Mouse (Mus musculus) forelimb bud, embryonic 11.5 days (tissue): ENCODE measurements around the gene Snx13.

Experiments
- DNase-seq: peaks from one replicate; pipeline ENCODE4 v3.0.0-alpha.2; 2012; ENCODE audit warnings: low read depth, low spot score

Snx13 gene

GRCm38 (mm10) chr12:35046999-35047319 lies at the start of gene Snx13:
TSS of gene Snx13 (plus strand) at chr12:35047186.
- DNase-seq: peak; percentile 88

GRCm38 (mm10) chr12:34997597-34998182 lies 49.3 kb upstream of the Snx13 start:
- DNase-seq: no peak

- DNase-seq: no peak
Measured at GRCm38 (mm10) chr12:34998778-34999467, 48.1 kb upstream of the Snx13 start.

- DNase-seq: no peak
Measured at GRCm38 (mm10) chr12:35000323-35000722, 46.7 kb upstream of the Snx13 start.

- no peak for DNase-seq
Measured at GRCm38 (mm10) chr12:35005748-35006147, 41.2 kb upstream of the Snx13 start.

GRCm38 (mm10) chr12:35007851-35008250 lies 39.1 kb upstream of the Snx13 start:
- no peak for DNase-seq

GRCm38 (mm10) chr12:35008340-35009137 lies 38.4 kb upstream of the Snx13 start:
- DNase-seq: peak; percentile 16

GRCm38 (mm10) chr12:35011462-35011861 lies 35.5 kb upstream of the Snx13 start:
- DNase-seq: no peak

- DNase-seq: no peak
Measured at GRCm38 (mm10) chr12:35013950-35014349, 33.0 kb upstream of the Snx13 start.

GRCm38 (mm10) chr12:35016056-35016455 lies 30.9 kb upstream of the Snx13 start:
- DNase-seq: no peak

GRCm38 (mm10) chr12:35016481-35017250 lies 30.3 kb upstream of the Snx13 start:
- no peak for DNase-seq

- DNase-seq: no peak
Measured at GRCm38 (mm10) chr12:35018679-35019237, 28.2 kb upstream of the Snx13 start.

GRCm38 (mm10) chr12:35021285-35021684 lies 25.7 kb upstream of the Snx13 start:
- DNase-seq: no peak

- no peak for DNase-seq
Measured at GRCm38 (mm10) chr12:35022066-35022465, 24.9 kb upstream of the Snx13 start.

- DNase-seq: no peak
Measured at GRCm38 (mm10) chr12:35025916-35026432, 21.0 kb upstream of the Snx13 start.

- DNase-seq: no peak
Measured at GRCm38 (mm10) chr12:35027533-35027932, 19.5 kb upstream of the Snx13 start.

GRCm38 (mm10) chr12:35038668-35039570 lies 8.1 kb upstream of the Snx13 start:
- no peak for DNase-seq

- DNase-seq: no peak
Measured at GRCm38 (mm10) chr12:35039571-35039936, 7.4 kb upstream of the Snx13 start.

- no peak for DNase-seq
Measured at GRCm38 (mm10) chr12:35041964-35042363, 5.0 kb upstream of the Snx13 start.

GRCm38 (mm10) chr12:35046310-35046998 lies 532 bp upstream of the Snx13 start:
- DNase-seq: peak; percentile 68
